Mouse (Mus musculus): ENCODE measurements around the gene P3h4.
A peak's percentile ranks its signal among the peaks of the same experiment; 100 is the strongest.

The P3h4 gene

DNA sequence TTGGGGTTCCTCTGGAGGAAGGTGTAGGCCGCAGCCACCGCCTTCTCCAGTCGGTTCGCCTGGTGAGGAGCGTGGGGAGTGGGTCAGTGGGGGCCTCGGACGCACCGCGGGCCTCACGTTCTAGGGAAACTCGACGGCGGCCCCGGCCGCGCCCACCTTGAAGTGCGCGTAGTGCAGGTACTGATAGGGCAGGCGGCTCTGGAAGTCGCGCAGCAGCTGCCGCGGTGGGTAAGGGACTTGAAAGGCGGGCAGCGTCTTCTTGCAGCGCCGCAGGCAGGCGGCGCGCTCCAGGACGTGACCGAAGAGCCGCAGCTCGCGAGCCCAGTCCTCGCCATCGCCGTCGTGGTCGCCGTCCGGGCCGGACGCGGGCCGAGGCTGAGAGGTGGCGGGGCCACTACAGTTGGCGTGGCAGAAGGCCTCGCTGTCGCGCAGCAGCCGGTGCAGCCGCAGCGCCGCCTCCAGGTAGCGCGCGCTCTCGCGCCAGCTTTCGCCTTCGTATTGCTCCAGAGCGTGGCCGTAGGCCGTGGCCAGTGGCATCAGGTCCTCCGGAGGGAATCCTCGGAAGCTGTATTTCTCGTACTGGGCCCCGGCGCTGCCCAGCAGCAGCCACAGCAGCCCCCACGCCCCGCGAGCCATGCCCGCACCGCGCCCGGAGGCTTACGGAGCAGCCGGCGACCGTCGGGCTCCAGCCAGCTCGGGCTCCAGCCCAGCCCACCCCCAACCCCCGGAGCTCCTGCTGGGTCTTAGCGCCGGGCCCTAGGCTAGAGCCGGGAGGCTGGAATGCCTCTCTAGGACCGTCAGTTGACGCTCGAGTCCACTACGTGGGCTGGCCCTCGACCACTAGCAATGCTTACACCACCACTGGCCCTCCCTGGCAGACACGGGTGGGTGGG is at the start of gene P3h4:
Gene P3h4 (minus strand): TSS at position 816 of the 893 bp plus-strand sequence.
- peak; percentile 95 for DNase-seq (ENCODE audit: low read depth)

DNA sequence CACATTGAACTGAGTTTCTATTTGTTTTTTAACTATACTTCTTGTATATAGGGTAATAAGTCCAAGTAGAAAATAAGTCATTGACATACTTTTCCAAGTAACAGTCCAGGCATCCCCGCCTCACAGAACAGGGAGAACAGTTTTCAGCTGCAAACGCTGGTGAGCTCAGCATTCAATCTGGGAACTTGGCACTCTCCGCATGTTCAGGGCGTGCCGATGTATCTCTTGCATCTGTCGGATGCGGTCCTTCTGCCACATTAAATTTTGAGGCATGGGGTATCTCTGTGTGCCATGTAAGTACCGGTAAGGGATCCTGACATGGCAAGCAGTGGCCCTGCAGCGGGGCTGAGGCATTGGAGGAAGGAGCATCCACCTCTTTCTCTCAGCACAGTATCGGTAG is 48.1 kb upstream of the P3h4 start:
- no peak for DNase-seq (ENCODE audit: low read depth)

DNA sequence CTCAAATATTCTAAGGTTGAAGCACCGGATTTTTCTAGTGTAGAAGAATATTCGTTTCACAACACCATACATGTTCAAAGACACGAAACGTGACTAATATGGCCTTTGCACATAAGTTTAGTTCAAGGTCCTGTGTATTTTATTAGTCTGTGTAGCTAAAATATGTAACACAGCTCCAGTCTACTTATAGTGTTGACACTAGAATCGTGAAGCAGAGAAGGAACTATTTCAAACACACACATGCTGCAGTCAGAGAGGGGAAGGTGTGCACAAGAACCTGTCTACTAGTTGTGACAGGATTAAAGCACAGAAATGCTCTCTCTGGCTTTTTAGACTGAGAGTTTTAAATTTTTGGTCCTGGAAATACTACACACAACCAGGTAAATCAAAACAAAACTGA is 43.1 kb upstream of the P3h4 start:
- DNase-seq (ENCODE audit: low read depth) = no peak

DNA sequence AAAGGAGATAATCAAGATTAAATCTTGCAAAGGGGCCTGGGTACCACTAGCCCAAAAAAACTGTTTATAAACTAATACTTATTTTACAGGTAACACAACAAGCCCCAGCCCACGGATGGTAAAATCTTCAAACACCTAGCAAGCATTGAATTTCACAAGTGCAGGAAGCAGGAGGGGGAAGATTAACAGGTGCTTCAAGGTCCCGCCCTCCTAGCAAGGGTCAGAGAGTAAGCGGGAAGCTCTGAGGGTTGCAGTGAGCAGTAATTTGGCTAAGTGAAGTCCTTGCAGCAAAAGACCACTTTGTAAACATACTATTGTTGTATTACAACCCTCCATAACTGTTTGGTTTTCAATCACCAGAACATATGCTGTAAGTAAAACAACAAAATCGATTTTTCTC is 42.6 kb upstream of the P3h4 start:
- DNase-seq (ENCODE audit: low read depth) = no peak

DNA sequence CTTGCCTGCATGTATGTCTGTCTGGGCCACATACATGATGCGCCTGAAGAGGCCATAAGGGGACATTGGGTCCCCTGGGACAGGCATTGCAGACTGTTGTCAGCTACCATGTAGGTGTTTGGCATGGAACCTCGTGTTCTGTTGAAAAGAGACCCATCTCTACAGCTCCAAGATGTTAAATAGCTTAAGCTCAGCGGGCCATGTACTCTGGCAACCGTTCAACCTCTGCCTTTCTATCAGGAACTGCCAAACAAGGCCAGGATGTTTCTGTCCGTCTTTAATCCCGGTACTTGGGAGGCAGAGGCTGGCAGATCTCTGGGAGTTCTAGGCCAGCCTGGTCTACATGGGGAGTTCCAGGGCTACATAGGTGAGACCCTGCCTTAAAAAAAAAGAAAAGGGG is 28.0 kb upstream of the P3h4 start:
- DNase-seq (ENCODE audit: low read depth) = no peak

DNA sequence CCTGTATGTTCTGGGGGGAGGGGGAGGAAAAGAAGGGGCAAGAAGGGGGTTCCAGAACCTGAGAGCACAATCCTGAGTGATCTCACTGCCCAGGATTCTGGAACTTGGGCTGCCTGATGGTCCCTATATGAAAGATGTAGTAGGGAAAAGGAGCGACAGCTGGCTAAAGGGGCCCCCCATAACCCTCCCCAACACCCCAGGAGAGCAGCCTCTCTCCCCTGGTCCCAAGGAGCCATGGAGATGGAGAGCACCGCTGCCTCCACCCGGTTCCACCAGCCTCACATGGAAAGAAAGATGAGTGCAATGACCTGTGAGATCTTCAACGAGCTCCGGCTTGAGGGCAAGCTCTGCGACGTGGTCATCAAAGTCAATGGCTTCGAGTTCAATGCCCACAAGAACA is 27.2 kb upstream of the P3h4 start, which contains the start of the genes Nt5c3b and Klhl10:
Gene Nt5c3b (minus strand): TSS at position 12 of the 400 bp plus-strand sequence.
Gene Klhl10 (plus strand): TSS at position 121 of the 400 bp plus-strand sequence.
- no peak for DNase-seq (ENCODE audit: low read depth)

DNA sequence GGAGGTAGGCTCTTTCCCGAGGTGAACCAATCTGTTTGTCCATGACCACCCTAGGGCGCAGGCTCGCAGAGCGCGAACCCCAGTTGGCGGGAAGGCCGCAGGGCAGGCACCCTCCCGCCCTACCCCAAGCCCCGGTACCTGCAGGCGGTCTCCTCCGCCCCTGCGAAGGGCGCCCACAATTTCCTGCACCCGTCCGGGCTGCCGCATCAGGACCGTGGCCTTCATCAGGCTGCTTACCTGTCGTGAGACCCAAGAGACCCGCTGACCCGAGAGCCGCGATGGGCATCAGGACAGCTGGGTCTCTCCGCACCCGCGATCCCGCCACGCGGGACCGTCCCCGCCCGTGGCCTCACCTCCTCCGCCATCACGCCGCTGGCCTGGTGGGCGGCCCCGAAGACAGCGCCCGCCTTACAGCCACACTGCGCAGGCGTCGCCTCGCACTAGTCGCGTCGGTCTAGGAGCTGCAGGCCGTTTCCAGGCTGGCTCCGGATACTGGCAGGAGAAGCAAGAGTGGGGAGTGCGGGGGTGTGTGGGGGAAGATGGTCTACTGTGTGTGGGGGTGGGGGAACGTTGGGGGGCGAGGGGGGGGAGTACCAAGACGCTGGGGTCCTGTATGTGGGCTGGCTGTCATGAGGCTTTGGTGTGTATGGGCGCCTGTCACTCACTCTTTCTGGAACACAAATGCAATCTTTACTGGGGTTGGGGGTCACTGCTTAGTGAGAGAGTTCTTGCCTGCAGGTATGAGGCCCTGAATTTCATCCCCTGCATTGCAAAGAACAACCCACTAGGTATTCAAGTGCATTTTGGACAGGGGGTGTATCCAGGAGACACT is 26.3 kb upstream of the P3h4 start:
- peak; percentile 91 for DNase-seq (ENCODE audit: low read depth)

DNA sequence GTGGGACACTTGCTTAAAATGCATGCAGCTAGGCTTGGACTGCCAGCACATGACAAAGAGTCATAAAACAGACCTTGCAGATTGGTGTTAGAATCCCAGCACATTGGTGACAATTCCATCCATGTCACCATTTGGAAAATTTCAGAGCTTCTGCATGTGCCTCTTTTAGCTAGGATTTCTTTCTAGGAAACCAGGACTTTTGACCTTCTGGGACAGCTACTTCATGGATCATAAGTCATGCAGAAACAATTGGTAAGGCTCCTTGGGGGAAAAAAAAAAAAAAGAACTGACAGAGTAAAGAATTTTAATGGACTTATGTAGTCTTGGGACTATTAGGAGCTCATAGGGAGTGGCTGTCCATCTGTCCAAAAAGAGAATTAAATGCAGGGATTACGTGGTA is 23.3 kb upstream of the P3h4 start:
- DNase-seq (ENCODE audit: low read depth) = no peak

DNA sequence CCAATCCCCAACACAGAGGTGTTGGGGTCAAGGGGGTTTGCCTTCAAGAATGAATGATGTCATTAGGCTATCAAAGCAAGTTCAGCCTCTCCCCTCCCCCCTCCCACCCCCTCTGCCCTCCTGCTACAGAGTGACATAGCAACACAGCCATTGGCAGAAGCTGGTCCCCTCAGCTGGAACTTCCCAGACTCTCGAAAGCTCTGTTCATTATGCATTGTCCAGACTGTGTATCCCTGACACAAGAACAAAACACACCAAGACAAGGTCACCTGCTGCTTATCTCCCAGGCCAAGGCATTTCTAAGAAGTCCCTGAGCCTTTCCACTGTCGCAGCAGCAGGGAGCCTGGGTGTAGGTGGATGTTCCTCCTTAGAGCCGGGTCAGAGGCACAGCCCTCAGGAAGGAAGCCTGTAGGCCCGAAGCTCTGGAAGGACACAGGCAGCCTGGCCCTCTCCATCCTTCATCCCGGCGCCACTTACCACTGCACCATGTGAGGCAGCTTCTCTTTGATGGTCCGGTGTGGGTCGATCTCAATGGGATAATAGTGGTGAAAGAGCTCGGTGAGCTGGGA is 21.1 kb upstream of the P3h4 start:
- DNase-seq (ENCODE audit: low read depth) = no peak

DNA sequence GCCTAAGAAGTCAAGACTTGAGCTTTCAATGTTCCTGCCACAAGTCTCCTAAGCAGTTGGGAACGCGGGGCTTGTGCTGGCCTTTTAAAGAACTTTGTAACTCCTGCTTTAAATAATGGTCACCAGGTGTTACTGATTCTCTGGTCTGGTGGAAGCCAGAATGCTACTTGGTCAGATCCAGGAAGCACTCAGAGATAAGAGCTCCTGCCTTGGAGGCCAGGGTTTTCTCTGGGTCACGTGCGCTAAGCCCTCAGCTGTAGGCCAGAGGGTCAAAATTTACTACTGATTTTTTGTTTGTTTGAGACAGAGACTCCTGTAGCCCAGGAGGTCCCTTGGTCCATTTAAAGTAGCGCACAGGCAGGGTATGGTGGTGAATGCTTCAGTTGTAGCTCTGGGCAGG is 17.4 kb upstream of the P3h4 start:
- DNase-seq (ENCODE audit: low read depth) = no peak

DNA sequence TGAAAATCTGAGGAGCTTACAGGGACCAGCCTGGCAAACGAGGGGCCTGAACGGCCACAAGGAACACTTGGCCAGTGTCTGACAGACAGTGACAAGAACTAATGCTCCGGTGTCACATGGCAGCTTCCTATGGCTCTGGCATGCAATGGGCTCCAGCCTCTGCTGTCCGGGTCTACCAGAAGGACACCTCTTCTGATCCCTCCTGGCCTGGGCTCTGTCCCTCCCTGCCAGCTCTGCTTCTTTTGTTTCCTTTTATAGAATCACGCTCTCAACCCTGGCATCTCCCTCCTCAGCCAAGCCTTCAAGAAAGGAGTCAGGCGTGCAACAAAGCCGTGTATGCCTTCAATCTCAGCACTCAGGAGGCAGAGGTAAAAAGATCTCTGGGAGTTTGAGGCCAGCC is 15.4 kb upstream of the P3h4 start:
- no peak for DNase-seq (ENCODE audit: low read depth)

DNA sequence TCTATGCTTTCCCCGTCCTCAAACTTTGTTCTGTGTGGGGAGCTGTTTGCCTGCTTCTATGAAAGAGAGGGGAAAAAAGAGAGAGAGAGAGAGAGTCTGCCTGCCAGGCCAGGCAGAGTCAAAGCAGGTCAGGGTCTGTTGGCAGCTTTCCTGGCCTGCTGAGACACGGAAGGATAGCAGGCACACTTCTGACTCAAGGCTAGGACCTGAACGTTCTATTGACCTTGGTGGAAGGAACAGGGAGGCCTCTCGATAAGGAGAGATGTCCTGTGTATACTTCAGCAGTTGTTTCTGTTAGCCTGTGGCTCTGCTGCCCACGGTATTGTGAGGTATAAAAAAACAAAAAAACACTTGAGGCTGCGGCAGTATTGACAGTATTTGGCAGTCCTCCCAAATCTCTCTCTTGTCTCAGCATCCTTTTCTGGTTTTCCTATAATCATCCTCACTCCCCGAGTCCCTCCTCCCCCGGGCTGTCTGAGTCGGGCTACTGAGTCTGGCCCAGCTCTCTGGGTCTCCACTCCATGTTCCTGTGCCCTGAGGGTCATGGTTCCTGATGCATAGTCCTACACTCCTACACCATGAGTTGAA is 14.1 kb upstream of the P3h4 start:
- DNase-seq (ENCODE audit: low read depth) = peak; percentile 29

DNA sequence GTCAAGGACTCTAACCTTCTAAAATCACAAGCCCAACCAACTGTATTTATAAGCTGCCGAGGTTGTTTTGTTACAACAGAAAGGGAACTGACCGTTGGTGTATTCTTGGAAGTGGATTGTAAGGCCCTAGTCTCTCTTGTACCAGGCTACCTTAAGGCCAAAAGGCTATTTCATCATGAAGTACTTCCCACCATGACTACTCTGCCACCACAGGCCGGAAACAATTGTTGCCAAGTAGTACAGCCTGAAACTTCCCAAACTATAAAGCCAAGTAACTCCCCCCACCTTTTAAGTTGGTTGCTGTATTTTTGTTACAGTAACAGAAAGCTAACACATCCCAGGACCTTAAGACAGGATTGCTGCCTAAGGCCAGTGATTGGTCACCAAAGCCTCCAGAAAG is 12.2 kb upstream of the P3h4 start:
- DNase-seq (ENCODE audit: low read depth) = no peak

DNA sequence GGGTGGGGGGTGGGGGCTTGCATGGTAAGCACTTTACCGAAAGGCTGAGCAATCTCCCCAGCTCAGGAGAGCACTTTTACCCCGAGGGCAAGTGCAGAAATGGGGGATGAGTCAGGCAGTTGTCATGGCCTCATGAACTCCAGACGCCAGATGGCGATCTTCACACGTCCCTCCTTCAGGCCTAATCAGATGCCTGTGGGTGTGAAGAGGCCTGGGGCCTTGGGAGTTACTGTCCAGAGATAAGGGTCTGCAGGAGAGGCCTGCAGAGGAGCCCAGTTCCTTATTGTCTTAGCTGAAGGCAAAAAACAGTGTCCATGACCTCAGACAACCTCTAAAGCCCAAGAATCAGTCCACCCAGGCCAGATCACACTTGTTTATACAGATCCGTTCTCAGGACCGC is 11.2 kb upstream of the P3h4 start:
- peak; percentile 94 for DNase-seq (ENCODE audit: low read depth)

DNA sequence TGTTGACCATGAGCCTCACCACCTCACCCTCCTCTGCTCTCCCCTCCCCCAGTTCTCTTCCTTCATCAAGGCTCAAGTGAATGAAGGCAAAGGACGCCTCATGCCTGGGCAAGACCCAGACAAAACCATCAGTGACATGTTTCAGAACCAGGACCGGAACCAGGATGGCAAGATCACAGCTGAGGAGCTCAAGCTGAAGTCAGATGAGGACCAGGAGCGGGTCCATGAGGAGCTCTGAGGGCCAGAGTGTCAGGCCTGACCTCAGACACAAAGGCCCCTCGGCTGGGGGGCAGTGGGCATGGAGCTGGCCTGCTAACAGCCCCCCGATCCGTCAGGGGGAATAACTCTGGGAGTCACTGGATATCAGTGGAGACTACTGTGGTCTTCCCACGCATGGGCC is 9.2 kb upstream of the P3h4 start:
- DNase-seq (ENCODE audit: low read depth) = no peak

DNA sequence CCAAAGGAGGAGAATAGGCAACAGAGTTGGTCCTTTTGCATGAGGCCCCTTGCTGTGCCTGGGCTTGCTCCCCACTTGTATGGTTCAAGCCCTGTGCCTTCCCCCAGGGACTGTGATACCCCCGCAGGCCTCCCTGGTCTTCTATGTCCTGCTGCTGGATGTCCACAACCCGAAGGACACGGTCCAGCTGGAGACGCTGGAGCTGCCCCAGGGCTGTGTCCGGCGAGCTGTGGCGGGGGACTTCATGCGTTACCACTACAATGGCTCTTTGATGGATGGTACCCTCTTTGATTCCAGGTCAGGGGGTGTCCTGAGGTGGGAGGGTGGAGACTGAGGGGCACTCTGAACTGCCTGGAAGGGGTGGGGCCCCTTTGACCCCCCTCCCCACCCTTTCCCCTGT is 6.9 kb upstream of the P3h4 start:
- DNase-seq (ENCODE audit: low read depth) = no peak

DNA sequence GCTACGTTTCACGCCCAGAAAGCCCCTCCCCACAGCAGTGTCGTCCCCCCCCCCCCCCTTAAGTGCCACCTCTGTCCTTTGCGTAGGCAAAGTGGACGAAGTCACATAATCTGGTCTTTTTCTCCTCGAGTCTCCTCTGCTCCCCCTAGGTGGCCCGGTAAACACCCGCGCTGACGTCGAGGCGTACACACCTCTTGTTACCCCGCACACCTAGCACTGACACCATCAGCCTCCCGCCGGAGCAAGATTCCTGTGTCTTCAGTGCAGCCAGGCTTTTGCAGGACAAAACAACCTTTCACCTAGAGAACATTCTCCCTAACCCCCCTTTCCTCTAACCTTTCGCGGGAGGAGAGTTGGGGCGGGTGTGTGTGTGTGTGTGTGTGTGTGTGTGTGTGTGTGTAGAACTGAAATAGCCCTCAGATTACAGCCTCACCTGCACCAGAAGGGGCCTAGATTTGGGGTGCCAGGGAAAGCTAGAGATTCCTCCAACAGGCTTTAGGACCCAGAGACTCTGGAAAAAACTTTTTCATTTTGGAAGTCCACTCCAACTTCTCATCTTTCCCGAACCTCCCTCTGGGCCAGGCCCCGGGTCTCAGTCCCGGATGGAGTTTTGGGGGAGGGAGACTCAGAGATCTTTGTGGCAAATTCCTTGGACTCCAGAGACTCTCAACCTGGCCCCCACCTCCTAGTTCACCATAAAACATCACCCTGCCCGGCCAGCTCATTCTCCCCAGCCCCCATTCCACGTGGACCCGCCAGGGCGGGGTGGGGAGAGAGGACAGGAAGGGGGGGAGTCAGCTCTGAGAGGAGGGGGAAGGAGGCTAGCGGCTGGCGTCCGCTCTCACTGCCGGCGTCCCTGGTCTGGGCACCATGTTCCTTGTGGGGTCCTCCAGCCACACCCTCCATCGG is 532 bp upstream of the P3h4 start, which contains the start of gene Fkbp10:
Gene Fkbp10 (plus strand): TSS at position 784 of the 909 bp plus-strand sequence.
- peak; percentile 88 for DNase-seq (ENCODE audit: low read depth)

DNA sequence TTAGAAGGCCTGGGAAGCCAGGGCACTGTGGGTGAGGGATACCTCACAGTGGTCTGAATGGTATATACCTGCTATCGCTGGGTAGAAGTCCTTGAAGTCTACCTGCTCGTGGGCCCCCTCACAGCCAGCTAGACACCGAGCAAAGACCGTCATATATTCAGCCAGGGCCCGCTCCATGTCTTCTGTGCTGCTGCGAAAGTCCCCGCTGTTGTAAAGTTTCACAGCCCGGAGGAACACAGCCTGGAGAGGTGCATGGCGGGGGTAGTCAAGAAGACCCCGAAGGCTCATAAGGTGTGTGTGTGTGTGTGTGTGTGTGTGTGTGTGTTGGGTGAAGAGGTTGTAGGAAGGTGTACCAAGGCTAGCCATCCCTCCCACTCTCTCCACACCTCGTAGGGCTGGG is 1.1 kb downstream of the P3h4 start:
- no peak for DNase-seq (ENCODE audit: low read depth)

DNA sequence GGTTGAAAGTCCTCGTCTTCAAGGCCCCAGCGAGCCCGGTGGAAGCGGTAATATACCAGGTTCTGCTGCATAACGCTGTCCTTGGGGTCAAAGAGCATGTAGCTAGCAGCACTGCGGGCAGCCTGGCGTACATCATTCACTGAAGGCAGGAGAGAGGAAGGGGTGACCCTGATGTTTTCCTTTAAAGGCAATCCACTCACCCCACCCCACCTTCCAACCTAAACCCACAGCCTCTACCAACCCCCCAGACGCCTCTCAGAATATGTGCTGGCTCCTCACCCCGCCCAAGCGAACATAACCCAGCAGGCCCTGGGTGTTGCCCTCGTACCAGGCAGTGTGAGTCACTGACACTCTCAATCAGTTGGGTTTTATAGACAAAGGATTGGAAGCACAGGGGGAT is 2.9 kb downstream of the P3h4 start:
- DNase-seq (ENCODE audit: low read depth) = peak; percentile 64

DNA sequence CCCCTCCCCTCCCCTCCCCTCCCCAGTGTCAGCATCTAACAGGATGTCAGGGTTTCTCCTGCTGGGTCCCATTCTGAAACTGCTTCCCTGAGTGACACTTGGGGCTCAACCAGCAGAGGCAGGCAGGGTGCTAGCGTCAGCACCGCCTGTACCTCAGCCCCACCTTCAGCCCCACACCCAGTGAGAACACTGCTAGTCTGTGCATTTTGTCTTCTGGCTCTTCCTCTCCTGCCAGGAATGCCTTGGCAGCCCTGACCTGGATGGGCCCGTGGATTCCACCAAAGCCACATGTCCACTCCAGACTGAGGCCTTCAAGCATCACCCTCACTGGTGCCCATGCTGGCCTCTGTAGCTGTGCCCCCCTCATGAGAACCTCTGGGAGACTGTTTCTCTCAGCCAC is 5.0 kb downstream of the P3h4 start:
- DNase-seq (ENCODE audit: low read depth) = no peak

DNA sequence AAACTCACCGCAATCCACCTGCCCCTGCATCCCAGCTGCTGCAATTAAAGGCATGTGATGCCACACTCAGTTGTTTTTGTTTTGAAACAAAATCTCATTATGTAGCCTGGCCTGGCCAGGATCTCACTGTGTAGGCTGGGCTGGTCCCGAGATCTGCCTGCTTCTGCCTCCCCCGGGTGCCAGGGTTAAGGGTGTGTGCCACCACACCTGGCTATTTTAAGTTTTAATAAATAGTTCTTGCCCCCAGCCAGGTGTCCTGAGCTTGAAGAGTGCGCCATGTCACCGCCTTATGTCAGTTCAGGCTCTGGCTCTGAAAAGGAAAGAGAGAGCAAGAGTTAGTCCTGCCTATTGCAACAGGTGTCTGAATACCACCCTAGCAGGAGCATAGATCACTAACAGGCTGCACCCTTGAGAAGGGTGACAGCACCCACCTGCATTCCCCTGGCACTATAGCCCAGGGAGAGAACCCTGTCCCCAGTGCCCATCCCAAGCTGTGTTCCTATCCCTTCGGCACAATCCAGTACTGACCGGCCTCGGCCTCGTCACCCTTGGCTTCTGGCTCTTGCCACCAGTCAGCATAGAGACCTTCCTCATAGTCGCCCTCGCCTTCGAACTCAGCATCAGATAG is 5.7 kb downstream of the P3h4 start:
- DNase-seq (ENCODE audit: low read depth) = no peak
